Mouse (Mus musculus): ENCODE results near the gene Slc1a2. TPM values are rescaled to one million over a fixed set of nuclear protein-coding genes. Genes with fewer than 3 reads are reported as not detected.

Slc1a2 gene
- polyA plus RNA-seq, 1 experiment: 1.5 TPM

- Histone ChIP-seq H3K4me3 (replicated peaks; ENCODE audit: extremely low read depth, low read depth, low read length) (no peak overlapping the region), H3K4me1 (ENCODE audit: control insufficient read depth, insufficient read depth, low read length) (no peaks in the 10 kb centered on the region; the same call in 1 of the 2 replicates)
- no peak for DNase-seq
- 62% methylated on average over 2 of the region's 2 CpGs for WGBS
- TF ChIP-seq POLR2A (IDR thresholded peaks at IDR 0.05; ENCODE audit: borderline replicate concordance, extremely low read depth, low read depth, low read length) (no peak), CTCF (IDR thresholded peaks at IDR 0.05; ENCODE audit: insufficient read depth, low read length) (no peak)
These were observed 2.6 kb downstream of the Slc1a2 start for GRCm38 (mm10) chr2:102661052-102661451.

DNA sequence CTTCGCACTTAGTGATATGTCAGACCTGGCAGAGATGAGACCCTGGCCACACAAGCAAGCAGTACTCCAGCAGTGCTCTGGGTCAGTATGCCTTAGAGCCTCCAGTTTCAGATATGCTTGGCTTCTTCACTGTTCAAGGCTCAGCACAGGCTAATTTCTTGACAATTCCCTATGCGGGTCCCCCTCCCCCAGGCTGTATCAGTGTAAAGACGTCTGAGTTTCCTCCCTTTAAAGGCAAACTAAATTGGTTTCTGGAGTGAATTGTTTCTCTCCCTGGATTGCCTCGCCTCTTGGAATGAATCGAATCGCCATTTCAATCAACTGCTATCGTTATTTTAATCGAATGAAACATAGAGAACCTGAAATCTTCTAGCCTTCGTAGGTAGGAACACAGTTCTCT, 4.5 kb downstream of the Slc1a2 start:
- TF ChIP-seq POLR2A (IDR thresholded peaks at IDR 0.05; ENCODE audit: borderline replicate concordance, extremely low read depth, low read depth, low read length) (no peak), CTCF (IDR thresholded peaks at IDR 0.05; ENCODE audit: insufficient read depth, low read length) (no peak)
- 57% methylated on average over 9 of the region's 9 CpGs for WGBS
- DNase-seq: no peak
- H3K4me3 ChIP-seq (replicated peaks; ENCODE audit: extremely low read depth, low read depth, low read length): no peak overlapping the region
- no peaks in the 10 kb centered on the region; the same call in 1 of the 2 replicates for H3K4me1 ChIP-seq (ENCODE audit: control insufficient read depth, insufficient read depth, low read length)

DNA sequence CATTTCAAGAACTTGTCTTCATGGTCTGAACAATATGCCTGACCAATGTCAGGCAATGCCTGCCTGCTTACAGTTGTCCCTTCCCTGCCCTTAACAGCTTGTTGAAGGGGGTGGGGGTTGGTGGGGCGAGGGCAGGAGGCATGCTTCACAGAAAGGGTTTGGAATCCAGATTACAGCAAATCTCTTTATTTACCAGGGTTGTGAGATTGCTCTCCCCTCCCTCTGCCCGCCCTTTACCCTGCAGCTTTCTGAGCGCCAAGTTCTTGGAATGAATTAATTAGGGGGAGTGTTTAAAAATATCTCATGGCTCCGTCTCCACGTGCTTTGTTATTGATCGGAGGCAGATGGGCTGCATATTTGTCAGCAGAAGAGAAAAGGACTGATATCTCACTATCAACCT, 4.9 kb downstream of the Slc1a2 start:
- 40% methylated on average over 6 of the region's 6 CpGs for WGBS
- no peak overlapping the region for H3K4me3 ChIP-seq (replicated peaks; ENCODE audit: extremely low read depth, low read depth, low read length)
- H3K4me1 ChIP-seq (ENCODE audit: control insufficient read depth, insufficient read depth, low read length): no peaks in the 10 kb centered on the region; the same call in 1 of the 2 replicates
- no peak for DNase-seq
- TF ChIP-seq POLR2A (IDR thresholded peaks at IDR 0.05; ENCODE audit: borderline replicate concordance, extremely low read depth, low read depth, low read length) (no peak), CTCF (IDR thresholded peaks at IDR 0.05; ENCODE audit: insufficient read depth, low read length) (no peak)

DNA sequence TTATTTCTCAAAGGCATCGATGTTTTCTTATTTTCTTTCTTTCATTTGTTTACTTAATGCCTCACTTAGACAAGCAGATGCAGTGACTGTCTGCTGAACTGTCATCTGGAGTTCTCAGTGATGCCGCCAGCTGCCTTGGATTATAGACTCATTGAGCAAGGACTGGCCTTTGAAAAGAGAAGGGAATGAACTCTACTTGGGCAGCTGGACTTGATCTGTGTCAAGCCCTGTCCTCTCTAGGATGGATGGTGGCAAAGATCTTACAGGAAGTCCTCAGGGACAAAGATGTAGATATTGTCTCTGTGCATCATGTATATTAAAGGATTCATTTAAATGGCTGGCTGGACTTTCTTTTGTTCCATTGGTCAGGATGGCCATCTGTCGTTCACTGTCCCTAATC, 5.4 kb downstream of the Slc1a2 start:
- H3K4me3 ChIP-seq (replicated peaks; ENCODE audit: extremely low read depth, low read depth, low read length): no peak overlapping the region
- WGBS: 48% methylated on average over 3 of the region's 3 CpGs
- DNase-seq: no peak
- H3K4me1 ChIP-seq (ENCODE audit: control insufficient read depth, insufficient read depth, low read length): no peaks in the 10 kb centered on the region; the same call in 1 of the 2 replicates
- TF ChIP-seq CTCF (IDR thresholded peaks at IDR 0.05; ENCODE audit: insufficient read depth, low read length) (no peak), POLR2A (IDR thresholded peaks at IDR 0.05; ENCODE audit: borderline replicate concordance, extremely low read depth, low read depth, low read length) (no peak)

DNA sequence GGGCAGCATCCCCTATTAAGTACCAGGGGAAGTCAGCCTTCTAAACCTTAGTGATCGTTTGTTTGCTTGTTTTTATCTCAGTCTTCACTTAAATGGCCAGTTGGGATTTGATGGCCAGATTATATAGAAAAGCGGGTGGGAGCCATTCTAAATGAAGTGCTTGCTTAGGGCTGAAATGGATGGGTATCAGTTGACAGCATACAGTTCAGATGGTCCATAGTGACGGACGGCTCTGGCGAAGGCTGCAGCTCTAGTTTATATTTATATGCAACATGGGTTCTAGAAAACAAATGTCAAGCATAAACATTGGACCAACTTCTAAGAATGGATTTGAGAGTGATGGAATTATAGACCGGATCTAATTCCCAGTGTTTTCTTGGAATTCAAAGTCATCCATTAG, 9.5 kb downstream of the Slc1a2 start:
- no peak for TF ChIP-seq CTCF (IDR thresholded peaks at IDR 0.05; ENCODE audit: insufficient read depth, low read length)
- no peak for TF ChIP-seq POLR2A (IDR thresholded peaks at IDR 0.05; ENCODE audit: borderline replicate concordance, extremely low read depth, low read depth, low read length)
- 55% methylated on average over 6 of the region's 6 CpGs for WGBS
- DNase-seq: no peak

DNA sequence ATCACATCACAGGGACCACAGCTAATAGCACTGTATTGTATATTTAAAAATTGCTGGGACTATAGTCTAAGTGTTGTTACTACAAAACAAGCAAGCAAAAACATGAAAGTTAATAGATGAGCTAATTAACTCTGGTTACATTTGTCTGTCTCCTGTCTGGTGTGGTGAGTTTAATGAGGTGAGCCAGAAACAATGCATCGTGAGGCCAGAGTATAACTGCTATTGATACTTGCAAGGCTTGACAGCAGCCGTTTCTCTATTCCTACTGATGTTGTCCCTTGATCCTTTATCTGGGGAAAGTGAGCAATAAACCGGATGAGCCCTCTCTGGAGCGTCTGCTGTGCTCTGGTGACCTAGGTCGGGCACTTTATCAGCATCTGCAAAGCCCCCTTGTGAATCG, 11.1 kb downstream of the Slc1a2 start:
- TF ChIP-seq CTCF (IDR thresholded peaks at IDR 0.05; ENCODE audit: insufficient read depth, low read length) (no peak), POLR2A (IDR thresholded peaks at IDR 0.05; ENCODE audit: borderline replicate concordance, extremely low read depth, low read depth, low read length) (no peak)
- WGBS: 34% methylated on average over 6 of the region's 6 CpGs
- H3K4me3 ChIP-seq (replicated peaks; ENCODE audit: extremely low read depth, low read depth, low read length): no peak overlapping the region
- DNase-seq: no peak
- no peaks in the 10 kb centered on the region for H3K4me1 ChIP-seq (ENCODE audit: control insufficient read depth, insufficient read depth, low read length)

More for the DNA sequence above, 9.5 kb downstream of the Slc1a2 start:
- H3K4me1 ChIP-seq (ENCODE audit: control insufficient read depth, insufficient read depth, low read length): no peaks in the 10 kb centered on the region
- H3K4me3 ChIP-seq (replicated peaks; ENCODE audit: extremely low read depth, low read depth, low read length): no peak overlapping the region

GRCm38 (mm10) chr2:102674582-102674981, 16.1 kb downstream of the Slc1a2 start:
- H3K4me3 ChIP-seq (replicated peaks; ENCODE audit: extremely low read depth, low read depth, low read length): no peak overlapping the region
- DNase-seq: no peak
- WGBS: 74% methylated on average over 2 of the region's 2 CpGs
- H3K4me1 ChIP-seq (ENCODE audit: control insufficient read depth, insufficient read depth, low read length): peaks cover 5% of the 10 kb centered on the region; the same call in 1 of the 2 replicates
- TF ChIP-seq POLR2A (IDR thresholded peaks at IDR 0.05; ENCODE audit: borderline replicate concordance, extremely low read depth, low read depth, low read length) (no peak), CTCF (IDR thresholded peaks at IDR 0.05; ENCODE audit: insufficient read depth, low read length) (no peak)

DNA sequence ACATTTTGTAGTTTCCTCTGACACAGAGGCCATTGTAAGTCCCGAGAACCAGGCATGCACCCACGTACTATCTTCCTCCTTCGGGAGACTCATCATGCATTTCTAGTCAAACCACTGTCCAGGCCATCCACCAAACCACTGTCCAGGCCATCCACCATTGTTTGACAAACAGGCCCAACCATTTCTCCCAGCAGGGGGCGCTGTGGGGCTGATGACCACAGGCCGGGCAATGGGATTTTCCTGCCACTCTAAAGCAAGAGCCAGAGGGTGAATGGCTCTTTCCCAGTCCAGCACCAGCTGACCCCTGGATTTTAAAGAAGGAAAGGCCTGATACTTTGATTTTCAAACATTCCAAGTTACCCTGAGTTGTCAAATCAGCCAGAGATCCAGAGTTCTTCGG, 16.8 kb downstream of the Slc1a2 start:
- Histone ChIP-seq H3K4me1 (ENCODE audit: control insufficient read depth, insufficient read depth, low read length) (peaks cover 5% of the 10 kb centered on the region; the same call in 1 of the 2 replicates), H3K4me3 (replicated peaks; ENCODE audit: extremely low read depth, low read depth, low read length) (no peak overlapping the region)
- 69% methylated on average over 6 of the region's 6 CpGs for WGBS
- DNase-seq: peak; percentile 73
- peak; percentile 52 for TF ChIP-seq CTCF (IDR thresholded peaks at IDR 0.05; ENCODE audit: insufficient read depth, low read length)
- no peak for TF ChIP-seq POLR2A (IDR thresholded peaks at IDR 0.05; ENCODE audit: borderline replicate concordance, extremely low read depth, low read depth, low read length)

DNA sequence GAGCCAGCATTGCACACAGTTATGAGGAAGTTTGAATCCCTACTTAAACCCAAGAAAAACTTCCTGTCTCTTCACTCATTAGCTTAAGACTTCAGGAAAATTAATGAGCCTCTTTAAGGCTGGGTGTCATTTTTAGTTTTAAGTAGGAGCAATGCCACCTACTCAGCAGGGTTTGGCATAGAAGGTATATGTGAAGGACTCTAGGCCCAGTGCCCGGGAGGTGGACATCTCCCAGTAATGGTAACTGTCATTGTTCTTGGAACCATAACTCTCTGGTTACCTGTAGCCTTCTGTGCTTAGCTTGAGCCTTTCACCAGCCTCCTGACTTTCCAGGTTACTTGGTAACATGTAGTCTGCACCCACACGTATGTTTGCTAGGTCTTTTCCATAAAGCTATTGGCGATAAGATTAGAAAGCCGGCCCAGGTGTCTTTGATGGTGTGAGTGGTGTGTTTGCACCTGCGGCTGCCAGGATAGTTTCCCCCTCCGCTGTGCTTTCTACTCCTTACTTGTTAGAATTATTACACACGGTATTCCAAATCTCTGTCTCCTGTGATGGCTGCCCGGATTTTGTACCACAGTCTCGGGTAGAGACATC, 18.4 kb downstream of the Slc1a2 start:
- 83% methylated on average over 9 of the region's 9 CpGs for WGBS
- Histone ChIP-seq H3K4me3 (replicated peaks; ENCODE audit: extremely low read depth, low read depth, low read length) (no peak overlapping the region), H3K4me1 (ENCODE audit: control insufficient read depth, insufficient read depth, low read length) (peaks cover 5% of the 10 kb centered on the region; the same call in 1 of the 2 replicates)
- DNase-seq: no peak
- TF ChIP-seq POLR2A (IDR thresholded peaks at IDR 0.05; ENCODE audit: borderline replicate concordance, extremely low read depth, low read depth, low read length) (no peak), CTCF (IDR thresholded peaks at IDR 0.05; ENCODE audit: insufficient read depth, low read length) (no peak)

GRCm38 (mm10) chr2:102677400-102677799, 18.9 kb downstream of the Slc1a2 start:
- H3K4me1 ChIP-seq (ENCODE audit: control insufficient read depth, insufficient read depth, low read length): peaks cover 5% of the 10 kb centered on the region; the same call in 1 of the 2 replicates
- DNase-seq: no peak
- no peak overlapping the region for H3K4me3 ChIP-seq (replicated peaks; ENCODE audit: extremely low read depth, low read depth, low read length)
- TF ChIP-seq CTCF (IDR thresholded peaks at IDR 0.05; ENCODE audit: insufficient read depth, low read length): no peak
- TF ChIP-seq POLR2A (IDR thresholded peaks at IDR 0.05; ENCODE audit: borderline replicate concordance, extremely low read depth, low read depth, low read length): no peak
- WGBS: 69% methylated on average over 6 of the region's 6 CpGs
